Mouse (Mus musculus): ENCODE results near the gene Hoxd3.

The Hoxd3 gene

GRCm38 (mm10) chr2:74693432-74693827 lies 18.3 kb upstream of the Hoxd3 start:
- DNase-seq, result no peak

- DNase-seq, result peak; percentile 84 to 89
Measured at GRCm38 (mm10) chr2:74694066-74694465, 17.7 kb upstream of the Hoxd3 start.

DNA sequence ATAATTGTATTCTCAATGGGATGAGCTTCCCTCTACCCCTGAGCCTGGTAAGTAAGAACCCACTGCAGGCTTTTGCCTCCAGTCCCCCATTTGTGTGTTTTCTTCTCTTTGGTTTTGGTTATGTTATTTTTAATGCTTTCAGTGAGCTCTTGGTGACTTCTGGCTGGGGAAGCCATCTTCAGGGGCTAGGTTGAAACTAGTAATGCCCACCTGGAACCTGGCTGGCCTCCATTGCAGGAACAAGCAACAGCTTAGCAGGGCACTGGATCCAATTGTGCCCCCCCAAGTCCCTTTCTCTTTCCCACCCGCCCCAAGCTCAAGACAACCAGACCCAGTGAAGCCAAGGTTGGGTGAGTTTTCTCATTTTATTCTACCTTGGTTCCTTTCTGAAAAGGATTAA lies 16.3 kb upstream of the Hoxd3 start:
- DNase-seq, result peak in 1 of 2 experiments; percentile 26

DNA sequence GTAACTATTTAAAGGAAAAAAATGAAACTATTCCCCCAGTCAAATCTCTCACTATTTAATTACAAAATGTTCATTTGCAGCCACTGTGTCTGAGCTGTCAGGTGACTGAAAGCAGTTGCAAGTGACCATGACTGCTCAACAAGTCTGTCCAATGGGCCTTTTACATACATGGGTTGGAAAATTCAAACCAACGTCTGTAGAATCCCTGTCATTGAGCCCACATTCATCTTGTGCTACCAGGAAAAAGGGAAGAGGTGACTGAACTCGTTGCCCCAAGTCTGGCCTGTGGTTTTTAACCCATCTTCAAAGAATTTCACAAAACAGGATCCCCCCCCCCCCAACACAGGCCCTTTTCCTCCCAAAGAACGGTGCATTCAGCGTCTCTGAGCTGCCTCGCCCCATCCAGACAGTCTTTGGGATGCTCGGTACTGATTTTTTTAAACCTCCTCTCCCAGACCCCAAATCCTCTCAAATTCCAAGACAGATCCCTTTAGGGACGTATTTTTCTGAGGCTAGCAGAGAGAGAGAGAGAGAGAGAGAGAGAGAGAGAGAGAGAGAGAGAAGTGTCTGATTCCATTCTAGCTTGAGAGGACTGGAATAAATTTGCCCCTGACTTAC lies 15.8 kb upstream of the Hoxd3 start:
- peak in 1 of 2 experiments; percentile 16 for DNase-seq

DNA sequence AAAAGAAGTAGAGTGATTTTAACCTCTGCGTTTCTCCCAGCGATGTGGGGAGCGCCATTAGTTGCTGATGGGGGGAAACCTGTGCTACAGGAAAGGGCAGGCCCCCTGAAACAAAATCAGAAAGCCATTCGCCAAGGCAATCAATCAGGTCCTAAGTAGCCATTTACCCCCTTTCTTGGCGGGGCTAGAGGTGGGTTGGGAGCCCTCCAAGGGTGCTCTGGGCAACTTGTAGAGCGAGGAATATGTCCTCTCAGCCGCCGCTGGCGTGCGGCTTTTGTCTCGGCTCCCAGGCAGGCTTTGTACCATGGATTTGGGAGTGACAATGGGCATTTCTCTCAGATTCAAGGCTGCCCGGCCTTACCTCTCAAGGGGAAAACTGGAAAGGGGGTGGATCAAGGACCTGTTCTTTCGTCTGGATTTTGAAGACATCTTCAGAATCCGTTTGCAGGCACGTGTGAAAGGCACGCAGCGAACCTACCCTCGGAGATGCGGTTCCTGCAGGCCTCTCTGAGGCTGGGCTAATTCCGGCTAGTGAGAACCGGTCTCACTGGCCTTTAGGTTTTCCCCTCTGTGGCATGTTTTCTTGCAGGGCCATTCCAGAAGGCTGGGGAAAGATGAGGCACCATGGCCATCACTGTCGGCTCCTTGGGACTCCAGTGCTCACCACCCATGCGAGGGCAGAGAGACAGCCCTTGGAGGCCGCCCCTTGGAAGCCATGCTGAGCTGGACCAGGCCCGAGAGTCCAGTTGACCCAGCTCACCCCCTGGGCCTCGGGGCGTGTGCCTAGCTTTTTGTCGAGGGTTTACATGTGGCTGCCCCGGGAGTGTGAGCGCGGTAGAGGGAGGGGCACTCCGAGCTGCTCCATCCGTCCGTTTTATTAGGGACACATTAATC lies 15.0 kb upstream of the Hoxd3 start:
- peak; percentile 41 to 76 for DNase-seq

DNA sequence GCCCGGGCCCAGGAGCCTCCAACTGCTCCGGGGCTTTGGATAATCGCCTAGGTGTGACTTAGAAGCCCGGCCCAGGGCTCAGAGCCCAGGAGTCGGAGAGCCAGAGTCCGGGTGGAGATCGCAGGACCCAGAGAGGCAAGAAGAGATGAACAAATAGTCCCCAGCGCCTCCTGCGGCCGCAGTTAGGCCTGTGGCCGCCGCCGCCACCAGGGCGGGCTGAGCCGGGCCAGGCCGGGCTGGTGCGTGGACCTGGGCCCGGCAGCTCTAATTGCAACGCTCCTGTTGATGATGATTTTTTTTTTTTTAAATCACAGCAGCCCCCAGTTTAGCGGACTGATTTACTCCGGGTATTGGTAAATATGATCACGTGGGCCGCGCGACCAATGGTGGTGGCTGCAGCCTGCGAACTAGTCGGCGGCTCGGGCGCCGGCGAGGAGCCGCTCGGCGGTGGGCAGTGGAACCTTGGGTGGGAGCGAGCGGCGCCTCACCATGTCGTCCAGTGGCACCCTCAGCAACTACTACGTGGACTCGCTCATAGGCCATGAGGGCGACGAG lies 14.1 kb upstream of the Hoxd3 start, which contains the start of gene Hoxd9:
Gene Hoxd9 (plus strand): TSS at position 161 of the 555 bp plus-strand sequence.
- peak; percentile 88 to 93 for DNase-seq

DNA sequence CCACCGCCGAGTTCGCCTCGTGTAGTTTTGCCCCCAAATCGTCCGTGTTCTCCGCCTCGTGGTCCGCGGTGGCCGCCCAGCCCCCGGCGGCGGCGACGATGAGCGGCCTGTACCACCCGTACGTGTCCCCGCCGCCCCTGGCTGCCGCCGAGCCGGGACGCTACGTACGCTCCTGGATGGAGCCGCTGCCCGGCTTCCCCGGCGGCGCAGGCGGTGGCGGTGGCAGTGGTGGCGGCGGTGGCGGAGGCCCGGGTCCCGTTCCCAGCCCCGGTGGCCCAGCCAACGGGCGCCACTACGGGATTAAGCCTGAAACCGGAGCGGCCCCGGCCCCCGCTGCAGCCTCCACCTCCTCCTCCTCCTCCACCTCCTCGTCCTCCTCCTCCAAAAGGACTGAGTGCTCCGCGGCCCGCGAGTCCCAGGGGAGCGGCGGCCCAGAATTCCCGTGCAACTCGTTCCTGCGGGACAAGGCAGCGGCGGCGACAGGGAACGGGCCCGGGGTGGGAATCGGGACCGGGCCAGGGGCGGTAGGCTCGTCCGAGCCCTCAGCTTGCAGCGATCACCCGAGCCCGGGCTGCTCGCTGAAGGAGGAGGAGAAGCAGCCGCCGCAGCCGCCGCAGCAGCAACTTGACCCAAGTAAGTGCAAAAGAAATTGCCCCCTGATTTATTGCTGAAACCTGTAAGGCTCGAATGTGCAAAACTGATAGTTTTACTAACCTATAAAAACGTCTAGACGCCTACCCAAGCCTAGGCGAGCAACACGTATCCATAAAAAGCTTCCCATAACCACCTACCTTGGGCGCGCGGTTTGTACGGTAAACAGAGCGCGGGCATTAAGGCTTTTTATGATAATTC lies 13.3 kb upstream of the Hoxd3 start:
- peak; percentile 48 to 74 for DNase-seq

GRCm38 (mm10) chr2:74699053-74699430 lies 12.7 kb upstream of the Hoxd3 start:
- DNase-seq, result peak in 1 of 2 experiments; percentile 47

- DNase-seq, result peak; percentile 44 to 65
Measured at GRCm38 (mm10) chr2:74699664-74700545, 11.8 kb upstream of the Hoxd3 start.

- DNase-seq, result peak; percentile 55 to 89
Measured at GRCm38 (mm10) chr2:74700546-74701112, 11.1 kb upstream of the Hoxd3 start.

DNA sequence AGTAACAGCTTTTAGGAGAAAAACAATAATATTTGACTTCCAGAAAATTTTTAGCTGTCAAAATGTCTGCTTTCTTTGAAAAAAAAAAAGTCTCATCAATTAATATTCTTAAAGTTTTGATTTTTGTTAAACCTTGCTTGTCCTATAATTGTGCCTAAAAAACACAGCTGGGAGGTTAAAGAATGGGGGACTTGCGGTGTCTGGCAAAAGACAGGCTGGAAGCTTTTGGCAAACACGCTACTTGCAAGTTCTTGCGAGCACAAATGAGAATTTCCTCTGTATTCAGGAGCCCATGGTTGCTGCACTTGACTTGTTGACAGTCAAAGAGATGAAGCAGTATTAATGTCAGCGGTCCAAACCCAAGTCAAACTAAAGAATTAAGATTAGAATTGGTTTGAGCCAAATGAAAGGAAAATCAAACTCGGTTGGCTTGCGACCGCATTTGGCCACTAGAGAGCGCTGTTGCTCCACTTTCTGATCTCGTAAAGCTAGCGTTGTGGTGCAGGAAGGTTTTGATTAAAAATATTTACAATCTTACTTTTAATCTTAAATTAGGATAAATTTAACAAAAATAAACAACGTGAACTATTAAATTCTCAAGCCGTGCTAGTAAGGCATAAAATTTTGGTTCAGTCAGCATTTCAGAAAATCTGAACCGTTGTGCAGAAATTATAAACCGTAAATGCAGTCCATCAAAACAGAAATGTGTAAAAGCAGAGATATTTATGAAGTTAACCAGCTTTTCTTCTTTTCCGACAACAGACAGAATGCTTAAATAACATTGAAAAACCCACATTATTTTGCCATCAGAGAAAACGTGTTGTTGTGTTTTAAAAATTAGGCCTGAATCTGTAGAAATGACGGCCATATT lies 9.5 kb upstream of the Hoxd3 start:
- peak; percentile 82 to 92 for DNase-seq

DNA sequence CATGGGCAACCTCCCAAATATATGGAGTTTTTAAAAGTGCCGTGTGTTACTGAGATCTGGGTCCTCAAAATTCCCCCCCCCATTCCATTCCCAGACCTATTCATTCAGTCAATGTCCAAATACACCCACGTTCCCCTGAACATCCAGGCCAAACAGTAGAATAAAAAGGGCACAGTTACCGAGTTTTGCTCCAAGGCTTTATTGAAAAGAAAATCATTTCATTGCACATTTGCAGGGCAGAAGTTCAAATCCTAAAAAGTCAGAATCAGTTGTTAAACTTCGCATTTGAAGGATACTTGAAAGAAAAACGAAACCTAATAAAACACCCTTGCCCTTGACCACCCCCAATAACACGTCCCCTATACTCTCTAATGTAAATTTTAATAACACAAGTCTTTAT lies 8.9 kb upstream of the Hoxd3 start:
- no peak for DNase-seq

- DNase-seq, result peak in 1 of 2 experiments; percentile 43
Measured at GRCm38 (mm10) chr2:74703317-74703716, 8.4 kb upstream of the Hoxd3 start.

GRCm38 (mm10) chr2:74703720-74704392 lies 7.9 kb upstream of the Hoxd3 start:
- peak; percentile 77 to 91 for DNase-seq

GRCm38 (mm10) chr2:74704393-74704998 lies 7.2 kb upstream of the Hoxd3 start, which contains the start of gene Hoxd8:
Hoxd8 (plus strand) TSS chr2:74704615.
- peak; percentile 86 to 95 for DNase-seq

GRCm38 (mm10) chr2:74704999-74705466 lies 6.7 kb upstream of the Hoxd3 start:
- peak; percentile 54 to 82 for DNase-seq

GRCm38 (mm10) chr2:74705467-74706089 lies 6.1 kb upstream of the Hoxd3 start:
- peak; percentile 70 to 87 for DNase-seq

GRCm38 (mm10) chr2:74706393-74706960 lies 5.2 kb upstream of the Hoxd3 start:
- DNase-seq, result no peak
